Mouse (Mus musculus) CH12.LX (cell line): ENCODE measurements around the gene Sema4g. TPM values are rescaled to one million over a fixed set of nuclear protein-coding genes. Genes with fewer than 3 reads are reported as not detected.

ENCODE experiments used
- DNase-seq: peaks from one replicate; pipeline ENCODE4 v3.0.0-alpha.2; 2013; ENCODE audit errors: extremely low read depth
- H3K27ac ChIP-seq: 2 replicates; pipeline ENCODE4 v1.5.1; 2012; ENCODE audit warnings: low read depth, mild to moderate bottlenecking, control low read depth, moderate library complexity; ENCODE audit not compliant: insufficient read depth
- H3K27me3 ChIP-seq: replicated peaks from 2 replicates; pipeline ENCODE3; 2012; ENCODE audit warnings: inconsistent platforms
- H3K36me3 ChIP-seq, 2 experiments: replicated peaks in 1 of 2; 2 replicates each; pipeline versions ENCODE3 to v1.6.1; 2012; ENCODE audit warnings: inconsistent platforms in 1 of 2, low read length in 1 of 2, mild to moderate bottlenecking in 1 of 2, mixed read lengths in 1 of 2, moderate library complexity in 1 of 2; ENCODE audit not compliant: control insufficient read depth in 1 of 2, insufficient read depth in 1 of 2
- H3K4me1 ChIP-seq, 2 experiments: 2 replicates each; pipeline ENCODE4 v1.6.1; 2012; ENCODE audit warnings: inconsistent platforms in 1 of 2, moderate library complexity in 1 of 2; ENCODE audit not compliant: insufficient read depth in 2 of 2, control insufficient read depth in 1 of 2
- H3K4me2 ChIP-seq: 2 replicates; pipeline ENCODE4 v1.6.1; 2012; ENCODE audit warnings: low read depth, mild to moderate bottlenecking, control low read depth; ENCODE audit not compliant: poor library complexity, insufficient read depth, severe bottlenecking
- H3K4me3 ChIP-seq, 3 experiments: fragments of 150-350 bp in 1 of 3; sonication (generic) in 1 of 3; replicated peaks in 1 of 3; 2 replicates each; pipeline versions ENCODE3 to v1.5.1; 2011 to 2012; ENCODE audit warnings: low read depth in 2 of 3, low read length in 2 of 3, mild to moderate bottlenecking in 2 of 3, moderate library complexity in 2 of 3, control low read depth in 1 of 3, improper control_type of control experiment in 1 of 3, inconsistent platforms in 1 of 3, mixed read lengths in 1 of 3; ENCODE audit not compliant: poor library complexity in 1 of 3
- H3K79me2 ChIP-seq: replicated peaks from 2 replicates; pipeline ENCODE4 v1.6.1; 2012; ENCODE audit warnings: mild to moderate bottlenecking, moderate library complexity; ENCODE audit not compliant: control insufficient read depth, poor library complexity, insufficient read depth, severe bottlenecking; ENCODE audit errors: extremely low read depth
- H3K9ac ChIP-seq: 2 replicates; pipeline ENCODE4 v1.6.1; 2012; ENCODE audit warnings: low read depth, mild to moderate bottlenecking, control low read depth, moderate library complexity; ENCODE audit not compliant: insufficient read depth
- H3K9me3 ChIP-seq: replicated peaks from 2 replicates; pipeline ENCODE3; 2012; ENCODE audit warnings: low read length, inconsistent platforms, mixed read lengths
- BHLHE40 ChIP-seq: IDR thresholded peaks from 2 replicates; pipeline ENCODE4 v1.6.1; 2011; ENCODE audit warnings: mild to moderate bottlenecking, low read depth, low read length, improper control_type of control experiment
- CHD2 ChIP-seq: IDR thresholded peaks from 2 replicates; pipeline ENCODE4 v1.6.1; 2011; ENCODE audit warnings: low read length, improper control_type of control experiment
- E2F4 ChIP-seq: IDR thresholded peaks from 2 replicates; pipeline ENCODE4 v1.6.1; 2011; ENCODE audit warnings: low read depth, low read length, improper control_type of control experiment; ENCODE audit not compliant: insufficient replicate concordance
- ELF1 ChIP-seq: IDR thresholded peaks from 2 replicates; pipeline ENCODE4 v1.6.1; 2014; ENCODE audit warnings: low read depth, mild to moderate bottlenecking, inconsistent platforms, low read length, improper control_type of control experiment
- HCFC1 ChIP-seq: IDR thresholded peaks from 2 replicates; pipeline ENCODE4 v1.6.1; 2012; ENCODE audit warnings: low read depth, mild to moderate bottlenecking, inconsistent platforms, low read length, improper control_type of control experiment
- IRF4 ChIP-seq: IDR thresholded peaks from 2 replicates; pipeline ENCODE4 v1.6.1; 2014; ENCODE audit warnings: low read depth, mild to moderate bottlenecking, inconsistent platforms, low read length, improper control_type of control experiment
- JUND ChIP-seq: conservative IDR thresholded peaks from 2 replicates; pipeline ENCODE4 v1.6.1; 2011; ENCODE audit warnings: low read depth, low read length, improper control_type of control experiment
- MAFK ChIP-seq: IDR thresholded peaks from 2 replicates; pipeline ENCODE4 v1.6.1; 2011; ENCODE audit warnings: low read length, improper control_type of control experiment; ENCODE audit not compliant: insufficient replicate concordance
- MAZ ChIP-seq: IDR thresholded peaks from 2 replicates; pipeline ENCODE4 v1.6.1; 2012; ENCODE audit warnings: low read depth, mild to moderate bottlenecking, inconsistent platforms, low read length, improper control_type of control experiment, moderate library complexity
- MEF2A ChIP-seq: IDR thresholded peaks from 2 replicates; pipeline ENCODE4 v1.6.1; 2014; ENCODE audit warnings: low read depth, mild to moderate bottlenecking, inconsistent platforms, low read length, improper control_type of control experiment, borderline replicate concordance
- MXI1 ChIP-seq: IDR thresholded peaks from 2 replicates; pipeline ENCODE4 v1.6.1; 2011; ENCODE audit warnings: mild to moderate bottlenecking, low read depth, low read length, improper control_type of control experiment
- MYC ChIP-seq: IDR thresholded peaks from 2 replicates; pipeline ENCODE4 v1.6.1; 2011; ENCODE audit warnings: low read depth, mild to moderate bottlenecking, improper control_type of control experiment, low read length
- NELFE ChIP-seq: IDR thresholded peaks from 2 replicates; pipeline ENCODE4 v1.6.1; 2011; ENCODE audit warnings: low read depth, low read length, improper control_type of control experiment
- NRF1 ChIP-seq: IDR thresholded peaks from 2 replicates; pipeline ENCODE4 v1.6.1; 2014; ENCODE audit warnings: low read depth, mild to moderate bottlenecking, inconsistent platforms, low read length, improper control_type of control experiment, moderate library complexity
- POLR2A ChIP-seq: IDR thresholded peaks from 2 replicates; pipeline ENCODE4 v1.6.1; 2011; ENCODE audit warnings: low read depth, mild to moderate bottlenecking, improper control_type of control experiment, low read length
- POLR2AphosphoS2 ChIP-seq: IDR thresholded peaks from 2 replicates; pipeline ENCODE4 v1.6.1; 2011; ENCODE audit warnings: low read depth, low read length, improper control_type of control experiment
- RAD21 ChIP-seq: IDR thresholded peaks from 2 replicates; pipeline ENCODE4 v1.6.1; 2011; ENCODE audit warnings: low read depth, mild to moderate bottlenecking, low read length, improper control_type of control experiment, moderate library complexity
- RCOR1 ChIP-seq: conservative IDR thresholded peaks from 2 replicates; pipeline ENCODE4 v1.6.1; 2012; ENCODE audit warnings: low read depth, mild to moderate bottlenecking, inconsistent platforms, low read length, improper control_type of control experiment
- SIN3A ChIP-seq: IDR thresholded peaks from 2 replicates; pipeline ENCODE4 v1.6.1; 2012; ENCODE audit warnings: low read length, improper control_type of control experiment, inconsistent platforms
- SMC3 ChIP-seq: IDR thresholded peaks from 2 replicates; pipeline ENCODE4 v1.6.1; 2011; ENCODE audit warnings: low read depth, low read length, improper control_type of control experiment
- TBP ChIP-seq: conservative IDR thresholded peaks from 2 replicates; pipeline ENCODE4 v1.6.1; 2011; ENCODE audit warnings: low read depth, low read length, improper control_type of control experiment
- TCF12 ChIP-seq: IDR thresholded peaks from 2 replicates; pipeline ENCODE4 v1.6.1; 2014; ENCODE audit warnings: low read depth, mild to moderate bottlenecking, inconsistent platforms, low read length, improper control_type of control experiment
- UBTF ChIP-seq: IDR thresholded peaks from 2 replicates; pipeline ENCODE4 v1.6.1; 2012; ENCODE audit warnings: low read depth, mild to moderate bottlenecking, inconsistent platforms, low read length, improper control_type of control experiment, moderate library complexity
- ZC3H11A ChIP-seq: IDR thresholded peaks from 2 replicates; pipeline ENCODE4 v1.6.1; 2012; ENCODE audit warnings: low read depth, mild to moderate bottlenecking, inconsistent platforms, low read length, improper control_type of control experiment
- ZMIZ1 ChIP-seq: IDR thresholded peaks from 2 replicates; pipeline ENCODE4 v1.6.1; 2012; ENCODE audit warnings: low read depth, mild to moderate bottlenecking, inconsistent platforms, low read length, improper control_type of control experiment
- ZNF384 ChIP-seq: IDR thresholded peaks from 2 replicates; pipeline ENCODE4 v1.6.1; 2012; ENCODE audit warnings: low read depth, low read length, improper control_type of control experiment, inconsistent platforms
- dilution Hi-C: fragments of 300-500 bp; cut with MboI; formaldehyde crosslinking; loops from 2 replicates; pipeline ENCODE4 v1.14.3; 2020; ENCODE audit warnings: low sequenced_read_pairs; ENCODE audit not compliant: extremely low pct_unique_long_range_greater_than_20kb, extremely low pct_ligation_motif_present
- in situ Hi-C: fragments of 300-500 bp; cut with MboI; formaldehyde crosslinking; loops from 3 replicates; pipeline ENCODE4 v1.14.3; 2019; ENCODE audit warnings: low sequenced_read_pairs, low pct_ligation_motif_present, low pct_unique_long_range_greater_than_20kb, mixed read lengths
- polyA plus RNA-seq: library from polyadenylated mRNA; unstranded; fragments of >175 nt; gene quantifications from 2 replicates; pipeline ENCODE4 v1.2.1, GENCODE M21; 2012; ENCODE audit warnings: low read depth; ENCODE audit not compliant: insufficient read length
- total RNA-seq, 2 experiments: library from RNA; depleted of rRNA; stranded (reverse); fragments of 300-350 nt in 1 of 2; fragments of >200 nt in 1 of 2; gene quantifications; 2 replicates each; pipeline ENCODE4 v1.2.3; 2012 to 2014

Sema4g gene
- total and polyA plus RNA-seq, 3 experiments, result 0.71 to 8.4 (median 1.1) TPM

GRCm38 (mm10) chr19:45017909-45018308, 29.0 kb downstream of the Sema4g start:
- dilution Hi-C loops, result no loop called here
- peak overlapping the region; percentile 77 for H3K4me2 ChIP-seq
- in situ Hi-C loops, result no loop called here
- TF ChIP-seq E2F4 (no peak), POLR2AphosphoS2 (no peak), SMC3 (no peak), TCF12 (0 out of 2 replicates have a peak, but pooled peaks have one; percentile 6), NRF1 (peak; percentile 49), MAZ (0 out of 2 replicates have a peak, but pooled peaks have one; percentile 32), RCOR1 (no peak), MYC (no peak), ZC3H11A (no peak), IRF4 (0 out of 2 replicates have a peak, but pooled peaks have one; percentile 23), ELF1 (no peak), POLR2A (no peak; the same call in 1 of the 2 replicates), MAFK (no peak), HCFC1 (peak; percentile 14; the same call in 1 of the 2 replicates), BHLHE40 (peak; percentile 77), TBP (no peak), RAD21 (no peak), MXI1 (peak; percentile 28; the same call in 1 of the 2 replicates), CHD2 (peak; percentile 38; the same call in 1 of the 2 replicates), NELFE (0 out of 2 replicates have a peak, but pooled peaks have one; percentile 23), JUND (no peak)
- H3K4me1 ChIP-seq, result peaks cover 23 to 43% of the 10 kb centered on the region in 2 experiments
- H3K36me3 ChIP-seq, result peaks cover 0 to 4% of the 10 kb centered on the region in 2 experiments
- peak overlapping the region; percentile 87 for H3K9ac ChIP-seq
- peaks cover 44% of the 10 kb centered on the region for H3K27me3 ChIP-seq
- H3K79me2 ChIP-seq, result peaks cover 5% of the 10 kb centered on the region; the same call in 1 of the 2 replicates
- H3K9me3 ChIP-seq, result no peaks in the 10 kb centered on the region
- H3K4me3 ChIP-seq, result peak overlapping the region; percentile 20 to 72 (median 36)
- no peak for DNase-seq
- H3K27ac ChIP-seq, result peak overlapping the region; percentile 31; the same call in 1 of the 2 replicates

- peaks cover 23 to 39% of the 10 kb centered on the region in 2 experiments for H3K4me1 ChIP-seq
- peak overlapping the region; percentile 77 for H3K4me2 ChIP-seq
- in situ Hi-C loops, result no loop called here
- peak overlapping the region in 2 of 3 experiments; percentile 49 to 72 for H3K4me3 ChIP-seq
- H3K27me3 ChIP-seq, result peaks cover 44% of the 10 kb centered on the region
- no peaks in the 10 kb centered on the region for H3K9me3 ChIP-seq
- H3K27ac ChIP-seq, result peak overlapping the region; percentile 44; the same call in 1 of the 2 replicates
- peak overlapping the region; percentile 87 for H3K9ac ChIP-seq
- no peaks in the 10 kb centered on the region for H3K36me3 ChIP-seq
- dilution Hi-C loops, result no loop called here
- peaks cover 5% of the 10 kb centered on the region; the same call in 1 of the 2 replicates for H3K79me2 ChIP-seq
- DNase-seq, result no peak
- no peak for TF ChIP-seq ZNF384
- no peak for TF ChIP-seq ZC3H11A
- TF ChIP-seq ZMIZ1, result no peak
- no peak for TF ChIP-seq CHD2
- TF ChIP-seq MEF2A, result no peak
- TF ChIP-seq SIN3A, result no peak
- TF ChIP-seq TBP, result no peak
- TF ChIP-seq UBTF, result no peak
- TF ChIP-seq TCF12, result no peak
- no peak for TF ChIP-seq NRF1
- TF ChIP-seq JUND, result no peak
- TF ChIP-seq, all 38 proteins: peak for 0
These were observed 29.5 kb downstream of the Sema4g start for GRCm38 (mm10) chr19:45018351-45018831.
